ENCODE assay signal across 19 mouse cellular contexts in genomic region chrX:157355521-157355920, GRCm38 (mm10). TPM values are rescaled to one million over a fixed set of nuclear protein-coding genes. Genes with fewer than 3 reads are reported as not detected.
"Had no signal": no experiment of that assay in that cellular context is flagged by ENCODE, and none has a peak within 500 bp of the region (broad histone marks: within the 10 kb centered on the region; RNA-seq: fewer than 3 reads in every experiment).

No protein-coding gene starts in this region.

- ATAC-seq: liver, embryonic 12.5 days; liver, postnatal 0 days; lung, postnatal 0 days; midbrain, embryonic 13.5 days; midbrain, embryonic 15.5 days; midbrain, embryonic 16.5 days had no signal

- DNase-seq: left cerebral cortex, postnatal 4 days; liver; liver, embryonic 13.5 days; liver, postnatal 0 days; lung, adult 18-20 months; lung, adult 2 months; lung, embryonic 14.5 days; lung, postnatal 10 days; lung, postnatal 14 days; lung, postnatal 36 days; lung, postnatal 4 days; midbrain, embryonic 14.5 days had no signal

RNA-seq across cellular contexts. Expression of gene Phex, which starts 59.6 kb away (rescaled TPM):
- total RNA-seq: liver, adult 2 months; monocyte, adult 5-6 weeks had no signal
